10 mouse cellular contexts compared by ENCODE assay signal in genomic region chr6:51320676-51321419, GRCm38 (mm10).
DNase-seq lines count a peak whose midpoint lies in the region; ATAC-seq and TF ChIP-seq lines count a peak whose summit lies in the region.
"Had no signal": no experiment of that assay in that cellular context is flagged by ENCODE, and none has a peak within 500 bp of the region (broad histone marks: within the 10 kb centered on the region; RNA-seq: fewer than 3 reads in every experiment).

No protein-coding gene starts in this region.

- H3K4me3 ChIP-seq in heart, embryonic 13.5 days = no peak overlapping the region
- H3K4me3 ChIP-seq in liver, adult 2 months (ENCODE audit: insufficient read depth, low read depth, low read length) = no peak overlapping the region
- H3K4me3 ChIP-seq in liver, embryonic 11.5 days (ENCODE audit: low read depth, low read length) = no peak overlapping the region
- H3K4me3 ChIP-seq in embryonic facial prominence, embryonic 10.5 days = no peak overlapping the region
- no peak overlapping the region for H3K4me3 ChIP-seq in neural tube, embryonic 13.5 days
- H3K4me3 ChIP-seq: liver, embryonic 15.5 days had no signal

- peak overlapping the region; percentile 56; the same call in 1 of the 2 replicates for H3K9ac ChIP-seq in heart, embryonic 13.5 days
- no peak overlapping the region for H3K9ac ChIP-seq in liver, adult 2 months (ENCODE audit: low read depth, low read length)
- H3K9ac ChIP-seq in liver, embryonic 11.5 days (ENCODE audit: low read depth, low read length) = no peak overlapping the region
- H3K9ac ChIP-seq in neural tube, embryonic 13.5 days = no peak overlapping the region
- H3K9ac ChIP-seq: liver, embryonic 15.5 days had no signal

- H3K9me3 ChIP-seq in heart, embryonic 13.5 days = no peaks in the 10 kb centered on the region
- no peaks in the 10 kb centered on the region for H3K9me3 ChIP-seq in liver, embryonic 11.5 days (ENCODE audit: control insufficient read depth, low read length)
- no peaks in the 10 kb centered on the region for H3K9me3 ChIP-seq in embryonic facial prominence, embryonic 10.5 days
- H3K9me3 ChIP-seq in neural tube, embryonic 13.5 days = no peaks in the 10 kb centered on the region
- H3K9me3 ChIP-seq: liver, embryonic 15.5 days had no signal

- H3K4me2 ChIP-seq in heart, embryonic 13.5 days = peak overlapping the region; percentile 24
- no peak overlapping the region for H3K4me2 ChIP-seq in liver, embryonic 11.5 days
- no peak overlapping the region for H3K4me2 ChIP-seq in neural tube, embryonic 13.5 days
- H3K4me2 ChIP-seq: liver, embryonic 15.5 days had no signal

- TF ChIP-seq CTCF in liver, adult 2 months (IDR thresholded peaks at IDR 0.05; ENCODE audit: low read depth, low read length) = no peak

- H3K79me2 ChIP-seq in liver, adult 2 months (ENCODE audit: control insufficient read depth, insufficient read depth, low read length) = no peaks in the 10 kb centered on the region

- H3K36me3 ChIP-seq in heart, embryonic 13.5 days = no peaks in the 10 kb centered on the region
- H3K36me3 ChIP-seq in liver, adult 2 months (ENCODE audit: control insufficient read depth, insufficient read depth, low read length) = no peaks in the 10 kb centered on the region
- H3K36me3 ChIP-seq in liver, embryonic 11.5 days (ENCODE audit: control insufficient read depth, insufficient read depth, low read length) = no peaks in the 10 kb centered on the region
- H3K36me3 ChIP-seq in embryonic facial prominence, embryonic 10.5 days (replicated peaks) = no peaks in the 10 kb centered on the region
- no peaks in the 10 kb centered on the region for H3K36me3 ChIP-seq in neural tube, embryonic 13.5 days
- H3K36me3 ChIP-seq: liver, embryonic 15.5 days had no signal

- 44% methylated on average over 8 of the region's 8 CpGs for WGBS in heart, embryonic 13.5 days
- WGBS in liver, adult 2 months = 30% methylated on average over 8 of the region's 8 CpGs
- 53% methylated on average over 8 of the region's 8 CpGs for WGBS in liver, embryonic 11.5 days
- WGBS in embryonic facial prominence, embryonic 10.5 days = 53% methylated on average over 8 of the region's 8 CpGs
- WGBS in neural tube, embryonic 13.5 days = 50% methylated on average over 8 of the region's 8 CpGs

- no peaks in the 10 kb centered on the region for H3K27me3 ChIP-seq in heart, embryonic 13.5 days (replicated peaks)
- H3K27me3 ChIP-seq in liver, adult 2 months (ENCODE audit: control insufficient read depth, insufficient read depth, low read length) = no peaks in the 10 kb centered on the region
- no peaks in the 10 kb centered on the region for H3K27me3 ChIP-seq in liver, embryonic 11.5 days (replicated peaks; ENCODE audit: control insufficient read depth, insufficient read depth, low read length)
- no peaks in the 10 kb centered on the region for H3K27me3 ChIP-seq in embryonic facial prominence, embryonic 10.5 days (replicated peaks; ENCODE audit: low read depth, poor library complexity, severe bottlenecking)
- no peaks in the 10 kb centered on the region for H3K27me3 ChIP-seq in neural tube, embryonic 13.5 days
- H3K27me3 ChIP-seq: liver, embryonic 15.5 days had no signal

- peaks cover 48% of the 10 kb centered on the region for H3K4me1 ChIP-seq in heart, embryonic 13.5 days
- H3K4me1 ChIP-seq in liver, adult 2 months (ENCODE audit: control insufficient read depth, insufficient read depth, low read length) = peaks cover 7% of the 10 kb centered on the region
- 0 out of 2 replicates have a peak, but pooled peaks cover 2% of the 10 kb centered on the region for H3K4me1 ChIP-seq in liver, embryonic 11.5 days (replicated peaks; ENCODE audit: control insufficient read depth, insufficient read depth, low read length)
- peaks cover 23% of the 10 kb centered on the region for H3K4me1 ChIP-seq in embryonic facial prominence, embryonic 10.5 days
- H3K4me1 ChIP-seq in neural tube, embryonic 13.5 days (replicated peaks) = peaks cover 4% of the 10 kb centered on the region; the same call in 1 of the 2 replicates

- no peak for TF ChIP-seq POLR2A in liver, adult 2 months (IDR thresholded peaks at IDR 0.05; ENCODE audit: extremely low read depth, insufficient read depth, low read length)

- no peak for ATAC-seq in heart, embryonic 13.5 days (ENCODE audit: extremely low read depth, insufficient number of reproducible peaks, low FRiP score, low TSS enrichment)
- ATAC-seq in liver, embryonic 11.5 days (replicated peaks; ENCODE audit: low FRiP score) = no peak
- ATAC-seq in neural tube, embryonic 13.5 days (ENCODE audit: low read depth) = peak; percentile 15; the same call in 1 of the 2 replicates
- ATAC-seq in erythroid progenitor cell, adult 5-6 weeks (replicated peaks; ENCODE audit: low FRiP score, poor library complexity, severe bottlenecking) = no peak

- no peak for DNase-seq in heart, adult 8-10 months (ENCODE audit: low spot score)
- peak; percentile 72 for DNase-seq in liver, adult 2 months (ENCODE audit: extremely low read depth, low read depth, low spot score)
- DNase-seq in liver, embryonic 11.5 days (ENCODE audit: low spot score) = no peak
- DNase-seq in embryonic facial prominence, embryonic 10.5 days (ENCODE audit: low spot score) = no peak
- DNase-seq: cerebellum, postnatal 10 days; thymus, postnatal 36 days had no signal

- peak overlapping the region; percentile 33 for H3K27ac ChIP-seq in heart, embryonic 13.5 days (replicated peaks)
- no peak overlapping the region; the same call in 1 of the 2 replicates for H3K27ac ChIP-seq in liver, adult 2 months (replicated peaks; ENCODE audit: insufficient read depth, low read depth, low read length)
- H3K27ac ChIP-seq in liver, embryonic 11.5 days (ENCODE audit: low read depth, low read length) = no peak overlapping the region
- 0 out of 2 replicates have a peak overlapping the region, but pooled peaks have one; percentile 25 for H3K27ac ChIP-seq in embryonic facial prominence, embryonic 10.5 days (replicated peaks)
- H3K27ac ChIP-seq in neural tube, embryonic 13.5 days (replicated peaks) = peak overlapping the region; percentile 56; the same call in 1 of the 2 replicates
- H3K27ac ChIP-seq: liver, embryonic 15.5 days had no signal

Comparison
In these comparisons a context has a peak if more than half of its experiments do, and no peak if none do; other contexts are left out.
1. H3K27ac ChIP-seq: peak in heart, embryonic 13.5 days (single experiment), embryonic facial prominence, embryonic 10.5 days (single experiment) and neural tube, embryonic 13.5 days (single experiment); none in liver, adult 2 months (single experiment) and liver, embryonic 11.5 days (single experiment).